ENCODE assay signal across 23 mouse cellular contexts in genomic region chr7:116205451-116205850, GRCm38 (mm10).
A peak's percentile ranks its signal among the peaks of the same experiment; 100 is the strongest.
DNase-seq lines count a peak whose midpoint lies in the region; ATAC-seq and TF ChIP-seq lines count a peak whose summit lies in the region.
"Had no signal": no experiment of that assay in that cellular context is flagged by ENCODE, and none has a peak within 500 bp of the region (broad histone marks: within the 10 kb centered on the region; RNA-seq: fewer than 3 reads in every experiment).

No protein-coding gene starts in this region.

- no peak for TF ChIP-seq EP300 in liver, postnatal 0 days (IDR thresholded peaks at IDR 0.05; ENCODE audit: low read depth)

- ATAC-seq in heart, embryonic 15.5 days (replicated peaks; ENCODE audit: insufficient number of reproducible peaks, insufficient read depth, low FRiP score, low read depth), result no peak
- peak; percentile 71 for ATAC-seq in liver, embryonic 15.5 days (ENCODE audit: insufficient read depth)
- ATAC-seq in liver, embryonic 12.5 days, result no peak
- ATAC-seq in liver, postnatal 0 days, result peak; percentile 40; the same call in 1 of the 2 replicates
- ATAC-seq: activated CD4-positive, CD25-positive, alpha-beta regulatory T cell, adult 4 months; CD4-positive, CD25-positive, alpha-beta regulatory T cell, adult 4 months; forebrain, embryonic 13.5 days; forebrain, embryonic 15.5 days; Patski had no signal

- WGBS in heart, embryonic 15.5 days, result 47% methylated on average over 2 of the region's 2 CpGs
- WGBS in liver, embryonic 15.5 days (ENCODE audit: insufficient replicate concordance), result 38% methylated on average over 2 of the region's 2 CpGs
- 47% methylated on average over 2 of the region's 2 CpGs for WGBS in liver, embryonic 12.5 days (ENCODE audit: insufficient replicate concordance)
- 38% methylated on average over 2 of the region's 2 CpGs for WGBS in liver, postnatal 0 days (ENCODE audit: insufficient replicate concordance)

- no peak overlapping the region for H3K4me3 ChIP-seq in heart, embryonic 15.5 days
- H3K4me3 ChIP-seq in liver, embryonic 15.5 days (replicated peaks), result no peak overlapping the region
- no peak overlapping the region for H3K4me3 ChIP-seq in liver, embryonic 12.5 days
- no peak overlapping the region for H3K4me3 ChIP-seq in liver, postnatal 0 days (ENCODE audit: low read depth, low read length)
- H3K4me3 ChIP-seq: embryonic facial prominence, embryonic 10.5 days; embryonic facial prominence, embryonic 12.5 days; forebrain, embryonic 13.5 days; forebrain, embryonic 15.5 days had no signal

- no peak overlapping the region for H3K4me2 ChIP-seq in heart, embryonic 15.5 days
- H3K4me2 ChIP-seq in liver, embryonic 15.5 days, result no peak overlapping the region
- no peak overlapping the region for H3K4me2 ChIP-seq in liver, embryonic 12.5 days
- no peak overlapping the region for H3K4me2 ChIP-seq in liver, postnatal 0 days (ENCODE audit: low read depth, low read length)
- H3K4me2 ChIP-seq: embryonic facial prominence, embryonic 12.5 days; forebrain, embryonic 13.5 days; forebrain, embryonic 15.5 days had no signal

- no peaks in the 10 kb centered on the region for H3K36me3 ChIP-seq in heart, embryonic 15.5 days
- no peaks in the 10 kb centered on the region for H3K36me3 ChIP-seq in liver, embryonic 15.5 days (replicated peaks)
- H3K36me3 ChIP-seq in liver, embryonic 12.5 days, result no peaks in the 10 kb centered on the region
- no peaks in the 10 kb centered on the region for H3K36me3 ChIP-seq in liver, postnatal 0 days (replicated peaks; ENCODE audit: insufficient read depth, low read length)
- H3K36me3 ChIP-seq: embryonic facial prominence, embryonic 10.5 days; embryonic facial prominence, embryonic 12.5 days; forebrain, embryonic 15.5 days; G1E had no signal

- no peak for TF ChIP-seq CTCF in liver, postnatal 0 days (IDR thresholded peaks at IDR 0.05; ENCODE audit: low read depth)

- H3K9ac ChIP-seq in heart, embryonic 15.5 days, result no peak overlapping the region
- H3K9ac ChIP-seq in liver, embryonic 15.5 days, result no peak overlapping the region
- H3K9ac ChIP-seq in liver, embryonic 12.5 days, result no peak overlapping the region
- H3K9ac ChIP-seq in liver, postnatal 0 days (replicated peaks), result no peak overlapping the region
- H3K9ac ChIP-seq: embryonic facial prominence, embryonic 12.5 days; forebrain, embryonic 13.5 days; forebrain, embryonic 15.5 days had no signal

- H3K27me3 ChIP-seq in heart, embryonic 15.5 days, result no peaks in the 10 kb centered on the region
- no peaks in the 10 kb centered on the region for H3K27me3 ChIP-seq in liver, embryonic 15.5 days
- H3K27me3 ChIP-seq in liver, embryonic 12.5 days (replicated peaks), result peaks cover 6% of the 10 kb centered on the region; the same call in 1 of the 2 replicates
- H3K27me3 ChIP-seq in liver, postnatal 0 days (ENCODE audit: insufficient read depth, low read length), result no peaks in the 10 kb centered on the region
- H3K27me3 ChIP-seq: embryonic facial prominence, embryonic 12.5 days; forebrain, embryonic 13.5 days; forebrain, embryonic 15.5 days; Patski had no signal

- DNase-seq in heart, adult 8-10 months (ENCODE audit: low spot score), result no peak
- no peak for DNase-seq in liver, postnatal 0 days
- no peak for DNase-seq in urinary bladder, postnatal 10 days (ENCODE audit: low spot score)
- DNase-seq: adrenal gland, adult 8-10 months; adrenal gland, postnatal 14 days; adrenal gland, postnatal 36 days; B cell, adult 2 months; cerebellum, adult 11-12 months; cerebellum, adult 2 months; cerebellum, adult 9-10 months; cerebellum, postnatal 10 days; cerebellum, postnatal 25 days had no signal

- peaks cover 68% of the 10 kb centered on the region for H3K4me1 ChIP-seq in heart, embryonic 15.5 days (replicated peaks)
- peaks cover 21% of the 10 kb centered on the region for H3K4me1 ChIP-seq in liver, embryonic 15.5 days (replicated peaks)
- 0 out of 2 replicates have a peak, but pooled peaks cover 6% of the 10 kb centered on the region for H3K4me1 ChIP-seq in liver, embryonic 12.5 days
- H3K4me1 ChIP-seq in liver, postnatal 0 days (ENCODE audit: insufficient read depth), result peaks cover 12% of the 10 kb centered on the region; the same call in 1 of the 2 replicates

- H3K27ac ChIP-seq in heart, embryonic 15.5 days, result 0 out of 2 replicates have a peak overlapping the region, but pooled peaks have one; percentile 7
- no peak overlapping the region for H3K27ac ChIP-seq in liver, embryonic 15.5 days (replicated peaks)
- H3K27ac ChIP-seq in liver, embryonic 12.5 days, result no peak overlapping the region
- peak overlapping the region; percentile 16; the same call in 1 of the 2 replicates for H3K27ac ChIP-seq in liver, postnatal 0 days (ENCODE audit: low read depth)
- H3K27ac ChIP-seq: embryonic facial prominence, embryonic 10.5 days; embryonic facial prominence, embryonic 12.5 days; forebrain, embryonic 13.5 days; forebrain, embryonic 15.5 days had no signal

- H3K9me3 ChIP-seq in heart, embryonic 15.5 days (replicated peaks), result no peaks in the 10 kb centered on the region
- no peaks in the 10 kb centered on the region for H3K9me3 ChIP-seq in liver, embryonic 15.5 days (replicated peaks)
- no peaks in the 10 kb centered on the region for H3K9me3 ChIP-seq in liver, embryonic 12.5 days (replicated peaks)
- H3K9me3 ChIP-seq in liver, postnatal 0 days (ENCODE audit: low read length), result no peaks in the 10 kb centered on the region
- H3K9me3 ChIP-seq: embryonic facial prominence, embryonic 10.5 days; embryonic facial prominence, embryonic 12.5 days; forebrain, embryonic 13.5 days; forebrain, embryonic 15.5 days; G1E had no signal

Comparison
In these comparisons a context has a peak if more than half of its experiments do, and no peak if none do; other contexts are left out.
1. ATAC-seq: peak in liver, embryonic 15.5 days (single experiment) and liver, postnatal 0 days (single experiment); none in heart, embryonic 15.5 days (single experiment) and liver, embryonic 12.5 days (single experiment).
2. H3K27ac ChIP-seq: peak in heart, embryonic 15.5 days (single experiment) and liver, postnatal 0 days (single experiment); none in liver, embryonic 15.5 days (single experiment) and liver, embryonic 12.5 days (single experiment).